Mouse (Mus musculus) CD4-positive, CD25-positive, alpha-beta regulatory T cell, adult 9 weeks (primary cell): ENCODE results near the gene Hbb-bt. TPM values are rescaled to one million over a fixed set of nuclear protein-coding genes. Genes with fewer than 3 reads are reported as not detected.

ENCODE experiments used
- polyA plus RNA-seq: library from polyadenylated mRNA; unstranded; fragments of 100-300 nt; shearing (Covaris generic); gene quantifications from one replicate; pipeline ENCODE4 v1.2.1, GENCODE M21; 2017

Hbb-bt gene
- 19.9 TPM for polyA plus RNA-seq

DNA sequence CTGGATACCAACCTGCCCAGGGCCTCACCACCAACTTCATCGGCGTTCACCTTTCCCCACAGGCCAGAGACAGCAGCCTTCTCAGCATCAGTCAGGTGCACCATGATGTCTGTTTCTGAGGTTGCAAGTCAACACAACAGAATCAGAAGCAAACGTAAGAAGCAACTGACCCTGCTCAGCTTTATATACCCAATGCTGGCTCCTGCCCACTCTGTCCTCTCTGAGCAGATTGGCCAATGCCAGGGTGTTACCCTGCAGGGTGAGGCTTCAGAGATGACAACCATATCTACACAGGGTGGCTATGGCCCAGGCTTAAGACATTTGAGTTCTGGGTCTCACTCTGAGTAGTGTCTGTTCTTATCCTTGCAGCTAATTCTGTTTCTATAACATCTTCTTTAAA lies at the start of gene Hbb-bt:
TSS of gene Hbb-bt (minus strand) at position 231 of the 400 bp plus-strand sequence.

DNA sequence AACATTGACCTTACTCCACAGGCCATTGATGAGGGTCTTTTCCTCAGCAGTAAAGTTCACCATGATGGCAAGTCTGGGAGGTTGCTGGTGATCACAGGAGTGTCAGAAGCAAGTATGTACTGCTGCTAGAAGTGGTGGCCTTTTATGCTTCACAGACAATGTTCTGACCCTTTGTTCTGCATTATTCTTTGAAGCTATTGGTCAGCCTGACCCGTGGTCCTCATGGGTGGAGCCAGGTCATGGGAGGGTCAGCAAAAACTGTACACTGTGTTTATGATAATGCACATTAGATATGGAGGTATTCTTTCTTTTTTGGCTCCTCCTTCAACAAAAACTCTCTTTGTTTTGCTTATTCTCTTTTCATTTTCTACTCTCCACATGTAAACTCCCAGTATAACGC lies 39.3 kb upstream of the Hbb-bt start, which contains the start of gene Hbb-y:
TSS of gene Hbb-y (minus strand) at position 127 of the 400 bp plus-strand sequence.

DNA sequence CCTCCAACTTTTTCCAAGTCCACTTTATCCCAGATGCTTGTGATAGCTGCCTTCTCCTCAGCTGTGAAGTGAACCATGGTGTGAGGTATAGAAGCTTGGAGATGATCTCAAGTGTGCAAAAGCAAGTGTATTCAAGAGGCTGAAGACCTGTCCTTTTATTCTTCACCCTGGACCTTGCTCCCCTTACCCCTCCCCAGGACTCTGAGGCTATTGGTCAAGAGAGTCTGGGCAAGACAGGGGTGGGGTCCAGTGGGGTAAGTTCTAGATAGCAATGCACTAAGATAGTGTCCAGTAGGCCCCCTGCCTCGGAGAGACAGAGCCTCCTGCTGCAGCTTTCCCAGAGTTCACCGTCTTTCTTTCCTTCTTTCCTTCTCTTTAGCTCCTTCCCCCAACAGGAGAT lies 29.2 kb upstream of the Hbb-bt start, which contains the start of gene Hbb-bh1:
TSS of gene Hbb-bh1 (minus strand) at position 131 of the 400 bp plus-strand sequence.

DNA sequence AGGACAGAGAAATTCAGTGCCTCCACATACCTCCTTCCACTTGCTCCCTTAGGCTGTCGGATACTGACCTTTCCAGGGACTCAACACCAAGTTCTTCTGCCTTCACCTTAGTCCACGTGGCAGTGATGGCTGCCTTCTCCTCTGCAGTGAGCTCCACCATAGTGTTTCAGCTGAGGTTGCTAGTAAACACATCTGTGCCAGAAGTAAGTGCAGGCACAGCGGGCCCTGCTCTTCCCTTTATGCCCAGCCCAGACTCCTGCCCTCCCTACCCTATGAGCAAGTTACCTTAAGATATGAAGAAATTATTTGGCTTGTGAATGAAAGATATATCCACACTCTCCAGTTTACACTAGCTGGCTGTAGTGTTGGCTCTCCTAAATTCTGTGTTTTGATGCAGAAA lies 26.5 kb upstream of the Hbb-bt start, which contains the start of gene Hbb-bh2:
TSS of gene Hbb-bh2 (minus strand) at position 253 of the 400 bp plus-strand sequence.

DNA sequence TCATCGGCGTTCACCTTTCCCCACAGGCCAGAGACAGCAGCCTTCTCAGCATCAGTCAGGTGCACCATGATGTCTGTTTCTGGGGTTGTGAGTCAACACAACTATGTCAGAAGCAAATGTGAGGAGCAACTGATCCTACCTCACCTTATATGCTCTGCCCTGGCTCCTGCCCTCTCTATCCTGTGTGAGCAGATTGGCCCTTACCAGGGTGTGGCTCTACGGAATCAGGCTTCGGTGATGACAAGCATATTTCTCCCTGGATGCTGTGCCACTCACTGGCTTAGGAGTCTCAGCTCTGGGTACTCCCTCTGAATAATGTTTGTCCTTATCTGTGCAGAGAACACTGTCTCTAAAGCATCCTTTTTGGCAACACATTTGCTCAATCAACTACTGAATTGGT lies 14.0 kb upstream of the Hbb-bt start, which contains the start of gene Hbb-bs:
TSS of gene Hbb-bs (minus strand) at position 289 of the 400 bp plus-strand sequence.

DNA sequence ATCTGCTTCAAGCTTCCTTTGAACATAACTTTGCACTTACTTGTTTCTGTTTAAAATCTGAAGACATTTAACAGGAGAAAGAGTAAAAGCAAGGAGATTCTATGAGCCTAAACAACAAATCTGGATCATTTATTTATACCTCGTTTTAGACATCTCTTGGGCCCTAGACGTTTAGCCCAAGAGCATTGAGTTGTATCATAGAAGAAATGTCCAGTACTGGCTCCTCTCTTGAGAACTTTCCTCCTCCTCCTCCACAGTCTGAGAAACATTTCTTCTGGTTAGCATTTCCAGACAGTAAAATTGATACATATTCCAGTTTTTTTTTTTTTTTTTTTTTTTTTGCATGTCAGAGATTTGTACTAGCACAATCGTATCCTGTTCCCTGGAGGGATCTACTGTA lies 22.1 kb downstream of the Hbb-bt start, which contains the start of gene Olfr67:
TSS of gene Olfr67 (minus strand) at position 101 of the 400 bp plus-strand sequence.

DNA sequence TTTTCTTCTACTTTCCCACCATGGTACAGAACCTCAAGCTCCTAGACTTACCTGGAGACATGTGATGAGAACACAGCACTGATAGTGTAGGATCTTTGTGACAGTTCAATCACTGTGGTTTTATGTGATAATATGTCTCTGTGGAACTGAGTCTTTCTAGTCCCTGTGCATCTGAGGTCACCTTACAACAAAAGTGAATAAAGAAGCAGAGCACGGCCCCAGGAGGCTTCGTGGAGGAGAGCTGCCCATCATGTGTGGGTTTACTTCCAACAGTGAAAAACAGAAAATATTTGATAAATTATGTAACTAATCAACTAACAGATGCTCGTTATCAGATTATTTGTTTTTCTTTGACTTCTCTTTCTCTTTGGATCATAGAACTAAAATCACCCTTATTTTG lies 34.2 kb downstream of the Hbb-bt start, which contains the start of gene Olfr68:
TSS of gene Olfr68 (minus strand) at position 101 of the 400 bp plus-strand sequence.

DNA sequence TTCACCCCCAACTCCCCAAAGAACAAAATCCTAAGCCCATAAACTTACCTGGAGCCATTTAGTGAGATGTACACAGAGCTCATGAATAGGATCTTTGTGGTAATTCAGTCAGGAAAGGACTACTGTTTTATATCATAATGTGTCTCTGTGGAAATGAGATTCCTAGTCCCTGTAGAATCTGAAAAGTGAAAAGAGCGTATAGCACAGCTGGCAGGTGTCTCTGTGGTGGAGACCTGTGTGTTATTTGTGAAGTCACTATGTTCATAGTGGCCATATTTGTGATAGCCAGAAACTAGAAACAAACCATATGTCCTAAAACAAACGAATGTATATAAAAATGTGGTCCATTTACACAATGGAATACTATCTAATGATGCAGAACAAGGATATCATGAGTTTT lies 42.3 kb downstream of the Hbb-bt start, which contains the start of gene Olfr69:
TSS of gene Olfr69 (minus strand) at position 101 of the 400 bp plus-strand sequence.

Other genes with a start within 250 kb of the Hbb-bt start
- gene Olfr616, start 244.9 kb downstream of the Hbb-bt start, polyA plus RNA-seq: not detected
- not detected for gene Olfr617, start 240.9 kb downstream of the Hbb-bt start, polyA plus RNA-seq
- gene Olfr618, start 223.9 kb downstream of the Hbb-bt start, polyA plus RNA-seq: not detected
- not detected for gene Olfr619, start 213.4 kb downstream of the Hbb-bt start, polyA plus RNA-seq
- gene Olfr620, start 201.5 kb downstream of the Hbb-bt start, polyA plus RNA-seq: 0.12 TPM
- not detected for gene Olfr622, start 171.3 kb downstream of the Hbb-bt start, polyA plus RNA-seq
- gene Olfr623, start 150.3 kb downstream of the Hbb-bt start, polyA plus RNA-seq: not detected
- not detected for gene Olfr624, start 142.8 kb downstream of the Hbb-bt start, polyA plus RNA-seq
- not detected for gene Olfr625-ps1, start 131.3 kb downstream of the Hbb-bt start, polyA plus RNA-seq
- not detected for gene Olfr243, start 99.3 kb downstream of the Hbb-bt start, polyA plus RNA-seq
- not detected for gene Olfr628, start 83.6 kb downstream of the Hbb-bt start, polyA plus RNA-seq
- gene Olfr629, start 69.1 kb downstream of the Hbb-bt start, polyA plus RNA-seq: not detected
- not detected for gene Olfr630, start 56.7 kb downstream of the Hbb-bt start, polyA plus RNA-seq
- gene Olfr69, start 42.4 kb downstream of the Hbb-bt start, polyA plus RNA-seq: not detected
- gene Olfr68, start 34.3 kb downstream of the Hbb-bt start, polyA plus RNA-seq: 0.09 TPM
- gene Olfr67, start 22.2 kb downstream of the Hbb-bt start, polyA plus RNA-seq: not detected
- gene Hbb-bs, start 14.1 kb upstream of the Hbb-bt start, polyA plus RNA-seq: 82.8 TPM
- not detected for gene Hbb-bh2, start 26.5 kb upstream of the Hbb-bt start, polyA plus RNA-seq
- not detected for gene Hbb-bh1, start 29.2 kb upstream of the Hbb-bt start, polyA plus RNA-seq
- gene Hbb-y, start 39.2 kb upstream of the Hbb-bt start, polyA plus RNA-seq: not detected
- gene Olfr66, start 72.3 kb upstream of the Hbb-bt start, polyA plus RNA-seq: not detected
- gene Olfr64, start 80.5 kb upstream of the Hbb-bt start, polyA plus RNA-seq: not detected
- not detected for gene Olfr65, start 89.5 kb upstream of the Hbb-bt start, polyA plus RNA-seq
- gene Olfr631, start 114.8 kb upstream of the Hbb-bt start, polyA plus RNA-seq: not detected
- gene Olfr632, start 120.4 kb upstream of the Hbb-bt start, polyA plus RNA-seq: not detected
- not detected for gene Olfr633, start 130.4 kb upstream of the Hbb-bt start, polyA plus RNA-seq
- gene Olfr635, start 157.2 kb upstream of the Hbb-bt start, polyA plus RNA-seq: 0.04 TPM
- gene Olfr638, start 184.8 kb upstream of the Hbb-bt start, polyA plus RNA-seq: not detected
- not detected for gene Olfr639, start 203.3 kb upstream of the Hbb-bt start, polyA plus RNA-seq
- gene Olfr640, start 211.6 kb upstream of the Hbb-bt start, polyA plus RNA-seq: not detected
- not detected for gene Olfr641, start 221.4 kb upstream of the Hbb-bt start, polyA plus RNA-seq
- gene Olfr642, start 238.7 kb upstream of the Hbb-bt start, polyA plus RNA-seq: 0.06 TPM
- not detected for gene 4930516K23Rik, start 247.4 kb upstream of the Hbb-bt start, polyA plus RNA-seq